Mouse (Mus musculus): ENCODE data around the gene Dio1. TPM values are rescaled to one million over a fixed set of nuclear protein-coding genes. Genes with fewer than 3 reads are reported as not detected.

Gene Dio1
- total and polyA plus RNA-seq, 3 experiments, result 0.13 TPM; not detected in 2

- H3K36me3 ChIP-seq (ENCODE audit: control insufficient read depth in 1 of 2, insufficient read depth in 2 of 2, low read length in 2 of 2), result no peaks in the 10 kb centered on the region
- H3K9ac ChIP-seq (ENCODE audit: control insufficient read depth, low read depth, low read length, poor library complexity, severe bottlenecking), result no peak overlapping the region
- H3K4me1 ChIP-seq (ENCODE audit: control insufficient read depth in 1 of 2, insufficient read depth in 2 of 2, low read length in 2 of 2), result peaks cover 3 to 6% of the 10 kb centered on the region in 2 experiments; a peak in 2 of 4 replicates
- no peaks in the 10 kb centered on the region for H3K9me3 ChIP-seq (replicated peaks; ENCODE audit: insufficient read depth, low read length)
- H3K4me3 ChIP-seq (ENCODE audit: control insufficient read depth in 1 of 2, insufficient read depth in 1 of 2, low read depth in 2 of 2, low read length in 2 of 2), result no peak overlapping the region
- H3K27me3 ChIP-seq (ENCODE audit: control insufficient read depth in 1 of 2, insufficient read depth in 2 of 2, low read length in 2 of 2), result no peaks in the 10 kb centered on the region
- TF ChIP-seq HCFC1 (IDR thresholded peaks at IDR 0.05; ENCODE audit: low read depth, low read length) (no peak), SMC3 (IDR thresholded peaks at IDR 0.05; ENCODE audit: low read depth, low read length) (no peak), POLR2AphosphoS2 (IDR thresholded peaks at IDR 0.05; ENCODE audit: low read length) (no peak)
- H3K27ac ChIP-seq (ENCODE audit: control insufficient read depth, low read depth, low read length), result no peak overlapping the region
- no peak for DNase-seq (ENCODE audit: low read depth, low spot score)
- H3K79me2 ChIP-seq (ENCODE audit: control insufficient read depth, insufficient read depth, low read length, poor library complexity), result no peaks in the 10 kb centered on the region
Observed at GRCm38 (mm10) chr4:107354126-107354525, 47.2 kb upstream of the Dio1 start.

GRCm38 (mm10) chr4:107353612-107354011, 46.6 kb upstream of the Dio1 start:
- Histone ChIP-seq H3K9ac (ENCODE audit: control insufficient read depth, low read depth, low read length, poor library complexity, severe bottlenecking) (no peak overlapping the region), H3K27ac (ENCODE audit: control insufficient read depth, low read depth, low read length) (no peak overlapping the region), H3K27me3 (ENCODE audit: control insufficient read depth in 1 of 2, insufficient read depth in 2 of 2, low read length in 2 of 2) (no peaks in the 10 kb centered on the region), H3K36me3 (ENCODE audit: control insufficient read depth in 1 of 2, insufficient read depth in 2 of 2, low read length in 2 of 2) (no peaks in the 10 kb centered on the region), H3K4me3 (ENCODE audit: control insufficient read depth in 1 of 2, insufficient read depth in 1 of 2, low read depth in 2 of 2, low read length in 2 of 2) (no peak overlapping the region), H3K9me3 (replicated peaks; ENCODE audit: insufficient read depth, low read length) (no peaks in the 10 kb centered on the region), H3K4me1 (ENCODE audit: control insufficient read depth in 1 of 2, insufficient read depth in 2 of 2, low read length in 2 of 2) (peaks cover 3 to 6% of the 10 kb centered on the region in 2 experiments; a peak in 2 of 4 replicates), H3K79me2 (ENCODE audit: control insufficient read depth, insufficient read depth, low read length, poor library complexity) (no peaks in the 10 kb centered on the region)
- DNase-seq (ENCODE audit: low read depth, low spot score), result no peak
- no peak for TF ChIP-seq ELF1 (IDR thresholded peaks at IDR 0.05; ENCODE audit: low read depth, low read length)
- no peak for TF ChIP-seq CHD2 (IDR thresholded peaks at IDR 0.05; ENCODE audit: low read length)
- TF ChIP-seq MEF2A (IDR thresholded peaks at IDR 0.05; ENCODE audit: extremely low read depth, insufficient replicate concordance, low read depth, low read length, poor library complexity, severe bottlenecking), result no peak
- TF ChIP-seq USF2 (IDR thresholded peaks at IDR 0.05; ENCODE audit: borderline replicate concordance in 1 of 2, insufficient read depth in 1 of 2, low read depth in 1 of 2, low read length in 2 of 2), result no peak
- TF ChIP-seq NELFE (IDR thresholded peaks at IDR 0.05; ENCODE audit: low read depth, low read length), result no peak
- no peak for TF ChIP-seq MYC (IDR thresholded peaks at IDR 0.05; ENCODE audit: low read depth, low read length)
- no peak for TF ChIP-seq ZKSCAN1 (IDR thresholded peaks at IDR 0.05; ENCODE audit: low read depth, low read length)
- TF ChIP-seq ZC3H11A (IDR thresholded peaks at IDR 0.05; ENCODE audit: low read depth, low read length), result no peak
- no peak for TF ChIP-seq TBP (IDR thresholded peaks at IDR 0.05; ENCODE audit: low read depth, low read length)
- no peak for TF ChIP-seq UBTF (IDR thresholded peaks at IDR 0.05; ENCODE audit: borderline replicate concordance, insufficient read depth, low read depth, low read length)
- TF ChIP-seq MAFK (IDR thresholded peaks at IDR 0.05; ENCODE audit: borderline replicate concordance, low read depth, low read length), result no peak
- TF ChIP-seq MAX (IDR thresholded peaks at IDR 0.05; ENCODE audit: low read length), result no peak
- TF ChIP-seq E2F4 (IDR thresholded peaks at IDR 0.05; ENCODE audit: borderline replicate concordance, low read depth, low read length), result no peak
- no peak for TF ChIP-seq ZMIZ1 (IDR thresholded peaks at IDR 0.05; ENCODE audit: low read depth, low read length)
- TF ChIP-seq MAZ (IDR thresholded peaks at IDR 0.05; ENCODE audit: low read depth, low read length), result no peak
- no peak for TF ChIP-seq TCF12 (IDR thresholded peaks at IDR 0.05; ENCODE audit: low read depth, low read length)
- no peak for TF ChIP-seq KAT2A (conservative IDR thresholded peaks at IDR 0.05; ENCODE audit: low read depth, low read length)
- TF ChIP-seq POLR2A (IDR thresholded peaks at IDR 0.05; ENCODE audit: control insufficient read depth in 1 of 2, insufficient read depth in 1 of 2, low read depth in 1 of 2, low read length in 2 of 2, poor library complexity in 1 of 2), result no peak
- no peak for TF ChIP-seq MXI1 (IDR thresholded peaks at IDR 0.05; ENCODE audit: low read depth, low read length)
- TF ChIP-seq ZNF384 (IDR thresholded peaks at IDR 0.05; ENCODE audit: low read depth, low read length), result no peak

Data from MEL (cell line).